26 mouse cellular contexts compared by ENCODE assay signal in genomic region chr8:91317567-91318227, GRCm38 (mm10).
"Had no signal": no experiment of that assay in that cellular context is flagged by ENCODE, and none has a peak within 500 bp of the region (broad histone marks: within the 10 kb centered on the region; RNA-seq: fewer than 3 reads in every experiment).

No protein-coding gene starts in this region.

- H3K27me3 ChIP-seq: heart, embryonic 13.5 days; heart, embryonic 15.5 days; hindbrain, embryonic 13.5 days; hindbrain, embryonic 15.5 days; kidney, embryonic 15.5 days; limb, embryonic 13.5 days; limb, embryonic 15.5 days; liver, embryonic 12.5 days had no signal

- ATAC-seq: hindbrain, postnatal 0 days; intestine, embryonic 16.5 days; liver, embryonic 12.5 days had no signal

- H3K9me3 ChIP-seq: heart, embryonic 13.5 days; heart, embryonic 15.5 days; hindbrain, embryonic 13.5 days; hindbrain, embryonic 15.5 days; kidney, embryonic 15.5 days; limb, embryonic 13.5 days; limb, embryonic 15.5 days; liver, embryonic 12.5 days had no signal

- DNase-seq: gastrocnemius, postnatal 14 days; gastrocnemius, postnatal 36 days; heart, adult 11 months; heart, adult 2 months; heart, postnatal 14 days; heart, postnatal 36 days; kidney, adult 11 months; kidney, adult 2 months; kidney, adult 9 months; kidney, postnatal 14 days; kidney, postnatal 36 days; layer of hippocampus, adult 9-11 months; layer of hippocampus, postnatal 36 days; left cerebral cortex, postnatal 4 days had no signal

- H3K27ac ChIP-seq: heart, adult 2 months; heart, embryonic 13.5 days; heart, embryonic 15.5 days; hindbrain, embryonic 13.5 days; hindbrain, embryonic 15.5 days; hindbrain, postnatal 0 days; kidney, embryonic 15.5 days; kidney, postnatal 0 days; limb, embryonic 13.5 days; limb, embryonic 15.5 days; liver, embryonic 12.5 days had no signal

- H3K36me3 ChIP-seq: heart, embryonic 15.5 days; hindbrain, embryonic 13.5 days; hindbrain, embryonic 15.5 days; limb, embryonic 13.5 days; limb, embryonic 15.5 days had no signal

- H3K4me3 ChIP-seq: heart, adult 2 months; heart, embryonic 13.5 days; heart, embryonic 15.5 days; hindbrain, embryonic 13.5 days; hindbrain, embryonic 15.5 days; kidney, embryonic 15.5 days; limb, embryonic 13.5 days; limb, embryonic 15.5 days; liver, embryonic 12.5 days had no signal

- H3K9ac ChIP-seq: heart, embryonic 13.5 days; heart, embryonic 15.5 days; hindbrain, embryonic 13.5 days; hindbrain, embryonic 15.5 days; kidney, embryonic 15.5 days; limb, embryonic 13.5 days; limb, embryonic 15.5 days; liver, embryonic 12.5 days had no signal

- H3K4me2 ChIP-seq: heart, embryonic 11.5 days; heart, embryonic 13.5 days; heart, embryonic 15.5 days; hindbrain, embryonic 13.5 days; hindbrain, embryonic 15.5 days; kidney, embryonic 15.5 days; limb, embryonic 13.5 days; limb, embryonic 15.5 days; liver, embryonic 12.5 days had no signal
